Mouse (Mus musculus) cerebellum, adult (tissue): Measurements from ENCODE around the gene Tnfsf15.

Source experiments
- ATAC-seq: cut with Nextera tagmentation; 2 replicates; pipeline ENCODE4 v1.9.2; 2017; ENCODE audit warnings: mild to moderate bottlenecking, moderate library complexity, mixed read lengths; ENCODE audit not compliant: insufficient number of reproducible peaks, low FRiP score, low TSS enrichment

Gene Tnfsf15

DNA sequence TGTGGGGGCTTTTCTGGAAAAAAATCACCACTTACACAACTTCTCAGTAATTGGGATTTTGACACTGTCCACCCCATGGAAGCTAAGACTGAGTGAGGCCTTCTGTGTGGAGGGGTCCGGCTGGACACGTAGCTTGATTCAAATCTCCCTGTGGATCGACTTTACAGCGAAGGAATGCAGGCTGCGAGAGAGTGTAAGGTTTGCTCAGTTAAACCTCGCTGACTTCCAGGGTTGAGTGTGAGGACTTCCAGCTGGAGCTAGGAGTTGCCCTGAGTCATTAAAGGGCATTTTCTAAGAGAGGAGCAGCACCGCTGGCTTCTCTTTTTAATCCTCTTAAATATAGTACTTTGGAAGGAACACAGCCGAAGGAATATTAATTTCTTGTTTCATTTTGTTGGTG is 57.5 kb downstream of the Tnfsf15 start:
- no peak for ATAC-seq

DNA sequence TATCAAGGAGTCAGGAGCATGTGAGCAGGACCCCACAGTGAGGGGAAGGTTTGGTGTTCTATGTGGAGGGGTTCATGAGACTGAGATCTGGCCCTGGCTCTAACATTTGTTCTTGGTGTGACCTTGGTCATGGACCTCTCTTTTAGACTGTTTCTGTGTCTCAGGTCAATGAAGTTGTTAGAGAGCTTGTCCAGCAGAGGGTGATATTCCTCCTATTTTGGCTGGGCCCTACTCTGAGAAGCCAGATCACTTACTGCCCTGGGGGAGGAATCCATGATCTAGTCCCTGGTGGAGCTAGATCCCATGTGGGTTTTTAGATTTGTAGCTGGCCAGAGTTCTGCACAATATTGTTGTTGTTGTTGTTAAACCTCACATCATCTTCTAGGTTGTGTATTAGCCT is 58.8 kb downstream of the Tnfsf15 start:
- ATAC-seq, result peak; percentile 47; the same call in 1 of the 2 replicates

DNA sequence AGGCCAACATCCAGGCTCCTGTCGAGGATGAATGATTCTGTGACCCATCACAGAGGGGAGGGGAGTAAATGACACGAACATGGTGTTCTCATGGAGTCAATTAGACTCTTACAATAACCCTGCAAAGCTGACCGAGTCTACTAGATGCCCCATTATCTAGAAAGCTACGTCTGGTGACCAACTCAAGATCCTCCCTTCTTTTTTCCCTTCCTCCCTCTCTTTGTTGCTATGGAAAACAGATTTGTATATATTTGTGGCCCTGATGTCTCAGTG is 59.7 kb downstream of the Tnfsf15 start:
- ATAC-seq, result no peak

DNA sequence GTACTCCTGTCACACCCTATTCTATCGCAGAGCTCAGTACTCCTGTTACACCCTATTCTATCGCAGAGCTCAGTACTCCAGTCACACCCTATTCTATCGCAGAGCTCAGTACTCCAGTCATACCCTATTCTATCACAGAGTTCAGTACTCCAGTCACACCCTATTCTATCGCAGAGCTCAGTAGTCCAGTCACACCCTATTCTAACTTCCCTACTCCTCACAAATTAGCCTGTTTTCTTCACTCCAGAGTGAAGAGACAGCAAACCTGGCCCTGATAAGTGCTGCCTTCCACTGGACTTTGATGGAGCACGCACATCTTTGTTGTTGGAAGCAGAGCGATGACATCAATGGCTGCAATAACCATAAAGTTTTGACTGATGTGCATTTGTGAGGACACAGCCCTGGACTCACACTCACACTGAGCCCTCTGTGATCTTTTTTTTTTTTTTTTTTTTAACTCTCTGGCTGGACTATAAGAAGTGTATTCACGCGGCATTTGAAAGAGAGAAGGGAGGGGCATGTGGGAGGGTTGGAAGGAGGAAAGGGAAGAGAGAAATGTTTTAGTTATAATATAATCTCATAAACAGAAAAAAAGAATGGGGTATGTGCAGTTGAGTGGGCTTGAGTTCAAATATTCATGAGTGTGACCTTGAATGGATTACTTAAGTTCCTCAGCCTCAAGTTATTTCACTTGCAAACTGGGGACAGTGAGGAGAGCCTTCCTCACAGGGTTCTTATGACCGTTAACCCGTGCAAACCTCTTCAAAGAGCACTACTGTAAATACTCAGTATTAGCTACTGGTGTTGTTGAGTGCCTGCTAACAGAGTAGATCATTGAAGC is 60.3 kb downstream of the Tnfsf15 start:
- no peak for ATAC-seq

DNA sequence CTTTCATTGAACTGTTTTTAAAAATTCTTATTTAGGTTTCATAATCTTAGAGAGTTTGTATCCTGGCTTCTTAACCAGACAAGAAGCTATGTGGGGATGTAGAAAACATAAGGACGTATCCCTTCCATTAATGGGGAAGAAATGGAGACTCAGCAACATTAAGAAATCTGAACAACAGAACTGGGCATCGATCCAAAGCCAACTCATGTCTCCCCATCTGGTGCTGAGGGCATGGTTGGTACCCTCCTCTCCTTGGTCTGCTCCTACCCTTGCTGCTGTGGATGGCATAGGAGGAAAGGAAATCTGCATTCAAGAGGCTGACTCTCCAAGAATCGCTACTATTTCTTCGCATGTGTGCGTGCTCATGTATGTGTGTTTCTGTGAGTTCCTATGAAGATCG is 61.2 kb downstream of the Tnfsf15 start:
- ATAC-seq, result no peak

DNA sequence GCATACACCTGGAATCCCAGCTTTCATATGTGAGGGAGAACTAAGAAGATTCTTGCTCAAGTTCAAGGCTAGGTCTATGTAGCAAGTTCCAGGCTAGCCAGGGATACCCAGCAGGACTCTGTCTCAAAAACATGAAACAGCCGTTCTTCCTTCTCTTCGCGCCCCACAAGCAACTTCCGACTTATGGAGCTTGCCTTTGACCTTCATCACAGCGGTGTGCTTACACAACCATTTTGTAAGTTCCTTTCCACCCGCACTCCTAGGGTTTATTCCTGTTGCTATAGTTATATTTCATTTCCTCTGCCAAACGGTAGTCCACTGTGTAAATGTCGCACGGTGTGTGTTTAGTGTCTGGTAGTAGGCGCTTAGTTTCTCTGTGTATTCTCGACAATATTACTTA is 61.9 kb downstream of the Tnfsf15 start:
- ATAC-seq, result no peak

DNA sequence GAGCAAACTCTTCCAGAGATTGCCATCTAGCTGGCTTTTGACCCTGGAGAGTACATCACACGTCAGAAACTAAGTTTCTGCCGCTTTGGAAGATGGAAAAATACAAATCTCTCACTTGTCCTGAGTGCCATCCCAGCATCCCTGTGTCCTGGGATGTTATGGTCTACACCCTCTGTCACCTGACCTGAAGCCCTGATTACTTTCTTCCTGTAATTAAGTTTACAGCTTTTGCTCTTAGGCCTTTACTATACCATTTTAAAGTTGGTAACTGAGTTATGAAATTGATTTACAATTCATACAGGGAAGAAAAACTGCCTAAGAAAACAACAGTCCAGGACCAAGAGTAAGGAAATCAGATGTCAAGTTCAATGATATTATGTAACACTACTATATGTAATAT is 62.5 kb downstream of the Tnfsf15 start:
- ATAC-seq, result no peak

DNA sequence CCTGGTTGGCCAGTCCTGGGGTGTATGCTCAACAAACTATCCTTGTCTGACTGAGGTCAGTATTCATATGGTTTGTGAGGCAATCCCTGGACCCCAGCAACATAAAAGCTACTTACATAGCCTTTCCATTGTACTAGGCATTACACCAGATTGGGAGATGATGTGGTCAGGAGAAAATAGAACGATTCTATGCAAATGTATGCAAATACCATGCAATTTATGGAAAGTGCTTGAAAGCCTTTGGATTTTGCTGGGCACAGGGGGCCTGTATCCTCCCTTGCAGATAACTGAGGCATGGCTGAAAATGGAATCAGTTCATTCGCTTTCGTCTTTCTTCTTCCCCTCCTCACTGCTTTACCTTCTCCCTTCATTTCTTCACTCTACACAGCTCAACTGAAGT is 63.4 kb downstream of the Tnfsf15 start:
- ATAC-seq, result no peak
